In genomic region chr11:21082711-21083110, GRCm38 (mm10) we compare ENCODE assay signal across 10 mouse cellular contexts. TPM values are rescaled to one million over a fixed set of nuclear protein-coding genes. Genes with fewer than 3 reads are reported as not detected.
DNase-seq lines count a peak whose midpoint lies in the region; ATAC-seq lines count a peak whose summit lies in the region.
"Had no signal": no experiment of that assay in that cellular context is flagged by ENCODE, and none has a peak within 500 bp of the region (broad histone marks: within the 10 kb centered on the region; RNA-seq: fewer than 3 reads in every experiment).

No protein-coding gene starts in this region.

- WGBS in liver, embryonic 15.5 days (ENCODE audit: insufficient replicate concordance), result 24% methylated on average over 2 of the region's 2 CpGs
- WGBS in hindbrain, embryonic 16.5 days, result 49% methylated on average over 2 of the region's 2 CpGs

- H3K9me3 ChIP-seq in liver, embryonic 15.5 days (replicated peaks), result no peaks in the 10 kb centered on the region
- H3K9me3 ChIP-seq in hindbrain, embryonic 16.5 days (ENCODE audit: control insufficient read depth, low read length), result no peaks in the 10 kb centered on the region
- H3K9me3 ChIP-seq: embryonic facial prominence, embryonic 13.5 days; limb, embryonic 13.5 days had no signal

- H3K27me3 ChIP-seq in liver, embryonic 15.5 days, result peaks cover 8% of the 10 kb centered on the region; the same call in 1 of the 2 replicates
- no peaks in the 10 kb centered on the region for H3K27me3 ChIP-seq in hindbrain, embryonic 16.5 days (replicated peaks; ENCODE audit: control insufficient read depth, insufficient read depth, low read length)
- H3K27me3 ChIP-seq: embryonic facial prominence, embryonic 13.5 days; limb, embryonic 13.5 days had no signal

- peak overlapping the region; percentile 36; the same call in 1 of the 2 replicates for H3K4me2 ChIP-seq in liver, embryonic 15.5 days
- no peak overlapping the region for H3K4me2 ChIP-seq in hindbrain, embryonic 16.5 days (ENCODE audit: low read length)
- H3K4me2 ChIP-seq: embryonic facial prominence, embryonic 13.5 days; limb, embryonic 13.5 days had no signal

- intact Hi-C loops in left cerebral cortex, postnatal 36 days (cut with DNase I), result loop anchor here (10.0 kb wide), 1 partner anchor 372 kb away; no protein-coding TSS in a partner anchor

- no peak overlapping the region for H3K9ac ChIP-seq in liver, embryonic 15.5 days
- H3K9ac ChIP-seq in hindbrain, embryonic 16.5 days (ENCODE audit: low read depth, low read length), result no peak overlapping the region
- H3K9ac ChIP-seq: embryonic facial prominence, embryonic 13.5 days; limb, embryonic 13.5 days had no signal

- no peak overlapping the region for H3K27ac ChIP-seq in liver, embryonic 15.5 days (replicated peaks)
- H3K27ac ChIP-seq in hindbrain, embryonic 16.5 days (ENCODE audit: low read depth, low read length), result no peak overlapping the region
- H3K27ac ChIP-seq: embryonic facial prominence, embryonic 13.5 days; limb, embryonic 13.5 days had no signal

- peak; percentile 52 to 61 for DNase-seq in urinary bladder, postnatal 36 days (ENCODE audit: low spot score in 2 of 2)
- DNase-seq in urinary bladder, postnatal 10 days (ENCODE audit: low spot score), result no peak
- DNase-seq in heart, adult 18-20 months, result peak; percentile 51 to 74
- DNase-seq in left cerebral cortex, postnatal 36 days (ENCODE audit: low spot score in 2 of 2), result no peak
- DNase-seq in ovary, postnatal 36 days (ENCODE audit: low spot score), result no peak
- no peak for DNase-seq in embryo, embryonic 9.5 days (ENCODE audit: extremely low spot score)

- no peak overlapping the region for H3K4me3 ChIP-seq in liver, embryonic 15.5 days (replicated peaks)
- no peak overlapping the region for H3K4me3 ChIP-seq in hindbrain, embryonic 16.5 days (ENCODE audit: low read length)
- H3K4me3 ChIP-seq: embryonic facial prominence, embryonic 13.5 days; limb, embryonic 13.5 days had no signal

- H3K4me1 ChIP-seq in liver, embryonic 15.5 days (replicated peaks), result peaks cover 9% of the 10 kb centered on the region
- no peaks in the 10 kb centered on the region for H3K4me1 ChIP-seq in hindbrain, embryonic 16.5 days (ENCODE audit: control insufficient read depth, insufficient read depth, low read depth, low read length)
- H3K4me1 ChIP-seq: embryonic facial prominence, embryonic 13.5 days had no signal

- H3K36me3 ChIP-seq in liver, embryonic 15.5 days (replicated peaks), result no peaks in the 10 kb centered on the region
- H3K36me3 ChIP-seq in hindbrain, embryonic 16.5 days (ENCODE audit: control insufficient read depth, insufficient read depth, low read length), result no peaks in the 10 kb centered on the region
- H3K36me3 ChIP-seq: embryonic facial prominence, embryonic 13.5 days; limb, embryonic 13.5 days had no signal

- peak; percentile 87 for ATAC-seq in liver, embryonic 15.5 days (ENCODE audit: insufficient read depth)
- no peak for ATAC-seq in hindbrain, embryonic 16.5 days

RNA-seq across cellular contexts. Expression of gene Peli1, which starts 8.4 kb away (rescaled TPM):
- 10 to 100 TPM; 12.7 to 17.6 TPM for total RNA-seq in heart, adult 18-20 months (2021)
- 11.5 and 11.7 TPM in 2 replicates for polyA plus RNA-seq in liver, embryonic 15.5 days (2015; fragmentation: Nextera tagmentation; extraction: Ambion mirVana)
- 10 to 100 TPM; 38.5 to 47.0 TPM for total RNA-seq in left cerebral cortex, postnatal 36 days (2021)
- polyA plus RNA-seq in hindbrain, embryonic 16.5 days (2015; fragmentation: Nextera tagmentation; extraction: Ambion mirVana), result 51.8 and 55.7 TPM in 2 replicates

Comparison
In these comparisons a context has a peak if more than half of its experiments do, and no peak if none do; other contexts are left out.
1. DNase-seq: peak in urinary bladder, postnatal 36 days (2 of 2) and heart, adult 18-20 months (2 of 2); none in urinary bladder, postnatal 10 days (single experiment), left cerebral cortex, postnatal 36 days (0 of 2), ovary, postnatal 36 days (single experiment) and embryo, embryonic 9.5 days (single experiment).